Mouse (Mus musculus): ENCODE results near the gene Clic4. TPM values are rescaled to one million over a fixed set of nuclear protein-coding genes. Genes with fewer than 3 reads are reported as not detected.
A peak's percentile ranks its signal among the peaks of the same experiment; 100 is the strongest.

The Clic4 gene
- polyA plus RNA-seq, 1 experiment from 2014 or later = 108 TPM

GRCm38 (mm10) chr4:135273307-135273682 is 681 bp upstream of the Clic4 start:
- H3K9ac ChIP-seq (replicated peaks) = no peak overlapping the region
- H3K9me3 ChIP-seq = no peaks in the 10 kb centered on the region
- peak overlapping the region; percentile 79 for H3K4me3 ChIP-seq (replicated peaks)
- H3K4me1 ChIP-seq (replicated peaks) = peaks cover 37% of the 10 kb centered on the region
- ATAC-seq = peak; percentile 6; the same call in 1 of the 2 replicates
- H3K27ac ChIP-seq = no peak overlapping the region
- H3K27me3 ChIP-seq = peaks cover 28% of the 10 kb centered on the region
- H3K36me3 ChIP-seq = no peaks in the 10 kb centered on the region
- WGBS = 2% methylated on average over 17 of the region's 17 CpGs
- H3K4me2 ChIP-seq (replicated peaks) = peak overlapping the region; percentile 77

GRCm38 (mm10) chr4:135271881-135272616 is 565 bp downstream of the Clic4 start:
- H3K27me3 ChIP-seq = peaks cover 26% of the 10 kb centered on the region
- peak overlapping the region; percentile 95 for H3K27ac ChIP-seq
- H3K9ac ChIP-seq (replicated peaks) = peak overlapping the region; percentile 91
- under 1% methylated on average over 57 of the region's 67 CpGs for WGBS
- peak overlapping the region; percentile 79 for H3K4me3 ChIP-seq (replicated peaks)
- no peaks in the 10 kb centered on the region for H3K9me3 ChIP-seq
- peaks cover 49% of the 10 kb centered on the region for H3K4me1 ChIP-seq (replicated peaks)
- peak; percentile 73 for ATAC-seq
- H3K36me3 ChIP-seq = no peaks in the 10 kb centered on the region
- H3K4me2 ChIP-seq (replicated peaks) = peak overlapping the region; percentile 77

DNA sequence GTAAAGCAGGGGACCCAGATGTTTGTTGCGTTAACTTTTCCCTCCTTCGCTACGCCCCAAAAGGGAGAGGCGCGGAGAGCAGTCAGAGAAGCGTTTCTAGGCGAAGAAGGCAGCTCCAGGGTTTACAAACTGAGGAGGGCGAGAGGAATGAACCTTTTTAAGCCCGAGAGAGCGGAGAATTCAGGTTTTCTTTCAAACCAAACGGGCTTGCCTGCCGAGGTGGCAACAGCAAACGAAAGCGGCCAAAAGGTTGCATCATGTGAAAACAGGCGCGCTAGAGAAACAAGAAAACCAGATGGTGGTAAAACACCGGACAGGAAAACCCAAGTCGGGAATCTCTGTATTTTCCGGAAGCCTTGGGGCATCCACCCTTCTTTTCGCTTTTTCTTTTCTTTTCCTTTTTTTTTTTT is 1.2 kb downstream of the Clic4 start:
- H3K27me3 ChIP-seq = peaks cover 26% of the 10 kb centered on the region
- WGBS = under 1% methylated on average over 20 of the region's 20 CpGs
- H3K4me3 ChIP-seq (replicated peaks) = peak overlapping the region; percentile 79
- H3K9ac ChIP-seq (replicated peaks) = peak overlapping the region; percentile 91
- peak overlapping the region; percentile 77 for H3K4me2 ChIP-seq (replicated peaks)
- H3K36me3 ChIP-seq = no peaks in the 10 kb centered on the region
- no peak for ATAC-seq
- peak overlapping the region; percentile 95 for H3K27ac ChIP-seq
- H3K9me3 ChIP-seq = no peaks in the 10 kb centered on the region
- peaks cover 54% of the 10 kb centered on the region for H3K4me1 ChIP-seq (replicated peaks)

- no peaks in the 10 kb centered on the region for H3K36me3 ChIP-seq
- H3K9me3 ChIP-seq = no peaks in the 10 kb centered on the region
- H3K27ac ChIP-seq = no peak overlapping the region
- 51% methylated on average over 8 of the region's 8 CpGs for WGBS
- H3K4me1 ChIP-seq (replicated peaks) = peaks cover 59% of the 10 kb centered on the region
- peak overlapping the region; percentile 77 for H3K4me2 ChIP-seq (replicated peaks)
- H3K27me3 ChIP-seq = peaks cover 23% of the 10 kb centered on the region
- ATAC-seq = no peak
- H3K9ac ChIP-seq (replicated peaks) = peak overlapping the region; percentile 91
- peak overlapping the region; percentile 79 for H3K4me3 ChIP-seq (replicated peaks)
Measured at GRCm38 (mm10) chr4:135270476-135270875, 2.1 kb downstream of the Clic4 start.

DNA sequence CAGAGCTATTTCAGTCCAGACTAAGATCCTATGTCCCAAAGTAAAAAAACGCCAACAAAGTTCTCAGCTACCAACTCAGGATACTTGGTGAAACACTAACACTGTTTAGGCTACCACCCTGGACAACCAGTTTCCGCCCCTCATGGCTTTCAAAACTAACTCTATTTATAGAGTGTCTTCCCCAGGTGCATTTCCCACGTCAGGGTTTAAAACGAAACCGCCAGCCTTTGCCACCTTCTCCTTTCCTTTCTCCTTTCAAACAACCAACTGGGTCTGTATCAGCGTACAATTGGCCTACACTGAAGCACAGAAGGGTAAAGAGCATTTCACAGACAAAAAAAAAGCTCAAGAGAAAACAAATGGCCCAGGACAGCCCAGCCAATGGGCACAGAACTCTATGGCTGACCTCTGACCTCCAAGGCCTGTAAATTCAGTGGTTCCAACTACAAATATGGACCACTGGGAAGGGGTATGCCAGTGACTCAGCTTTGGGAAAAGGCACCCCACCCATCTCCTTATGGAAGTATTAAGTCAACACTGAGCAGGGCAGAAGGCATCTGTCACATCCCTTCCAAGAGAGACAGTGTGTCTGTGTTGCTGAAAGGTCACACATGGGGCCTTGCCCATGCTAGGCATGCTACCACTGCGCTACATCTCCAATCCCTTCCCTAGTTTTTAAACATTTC is 2.8 kb downstream of the Clic4 start:
- no peak for ATAC-seq
- Histone ChIP-seq H3K27me3 (peaks cover 16% of the 10 kb centered on the region), H3K4me3 (replicated peaks) (peak overlapping the region; percentile 79), H3K9me3 (no peaks in the 10 kb centered on the region), H3K36me3 (no peaks in the 10 kb centered on the region), H3K4me2 (replicated peaks) (peak overlapping the region; percentile 77), H3K4me1 (replicated peaks) (peaks cover 65% of the 10 kb centered on the region), H3K9ac (replicated peaks) (peak overlapping the region; percentile 91; the same call in 1 of the 2 replicates), H3K27ac (no peak overlapping the region)
- 82% methylated on average over 7 of the region's 7 CpGs for WGBS

- H3K4me1 ChIP-seq (replicated peaks) = peaks cover 58% of the 10 kb centered on the region
- no peaks in the 10 kb centered on the region for H3K36me3 ChIP-seq
- H3K4me3 ChIP-seq (replicated peaks) = no peak overlapping the region
- H3K9me3 ChIP-seq = no peaks in the 10 kb centered on the region
- H3K27me3 ChIP-seq = no peaks in the 10 kb centered on the region
- no peak for ATAC-seq
- H3K9ac ChIP-seq (replicated peaks) = no peak overlapping the region
- H3K4me2 ChIP-seq (replicated peaks) = peak overlapping the region; percentile 25
- 0 out of 2 replicates have a peak overlapping the region, but pooled peaks have one; percentile 25 for H3K27ac ChIP-seq
- WGBS = 40% methylated on average over 8 of the region's 8 CpGs
Measured at GRCm38 (mm10) chr4:135267521-135267920, 5.1 kb downstream of the Clic4 start.

- Histone ChIP-seq H3K4me1 (replicated peaks) (peaks cover 58% of the 10 kb centered on the region), H3K9me3 (no peaks in the 10 kb centered on the region), H3K9ac (replicated peaks) (no peak overlapping the region), H3K36me3 (0 out of 2 replicates have a peak, but pooled peaks cover 2% of the 10 kb centered on the region), H3K27ac (0 out of 2 replicates have a peak overlapping the region, but pooled peaks have one; percentile 25), H3K27me3 (no peaks in the 10 kb centered on the region), H3K4me3 (replicated peaks) (no peak overlapping the region), H3K4me2 (replicated peaks) (peak overlapping the region; percentile 25)
- 74% methylated on average over 9 of the region's 9 CpGs for WGBS
- ATAC-seq = no peak
Measured at GRCm38 (mm10) chr4:135266987-135267386, 5.6 kb downstream of the Clic4 start.

DNA sequence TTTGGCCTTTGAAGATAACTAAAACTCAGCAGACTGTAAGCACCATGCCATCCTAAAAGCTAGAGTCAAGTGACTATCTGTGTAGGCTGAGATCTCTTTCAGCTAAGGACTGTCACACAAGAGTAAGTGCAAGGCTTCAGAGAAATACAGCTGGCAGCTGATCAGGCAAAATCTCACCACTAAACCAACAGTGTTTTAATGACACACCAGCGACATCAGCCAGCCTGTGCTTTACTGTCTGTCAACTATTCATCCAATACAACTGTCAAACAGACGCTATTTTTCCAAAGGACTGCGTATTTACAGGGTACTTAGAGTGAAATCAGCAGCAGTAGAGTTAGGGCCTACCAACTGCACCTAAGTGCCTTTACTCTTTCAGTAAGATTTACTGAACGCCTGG is 12.2 kb downstream of the Clic4 start:
- no peak overlapping the region for H3K9ac ChIP-seq (replicated peaks)
- no peak for ATAC-seq
- WGBS = 84% methylated on average over 4 of the region's 4 CpGs
- peaks cover 11% of the 10 kb centered on the region; the same call in 1 of the 2 replicates for H3K36me3 ChIP-seq
- H3K4me1 ChIP-seq (replicated peaks) = peaks cover 34% of the 10 kb centered on the region
- H3K27ac ChIP-seq = no peak overlapping the region
- H3K27me3 ChIP-seq = no peaks in the 10 kb centered on the region
- H3K4me3 ChIP-seq (replicated peaks) = no peak overlapping the region
- no peak overlapping the region for H3K4me2 ChIP-seq (replicated peaks)
- no peaks in the 10 kb centered on the region for H3K9me3 ChIP-seq

DNA sequence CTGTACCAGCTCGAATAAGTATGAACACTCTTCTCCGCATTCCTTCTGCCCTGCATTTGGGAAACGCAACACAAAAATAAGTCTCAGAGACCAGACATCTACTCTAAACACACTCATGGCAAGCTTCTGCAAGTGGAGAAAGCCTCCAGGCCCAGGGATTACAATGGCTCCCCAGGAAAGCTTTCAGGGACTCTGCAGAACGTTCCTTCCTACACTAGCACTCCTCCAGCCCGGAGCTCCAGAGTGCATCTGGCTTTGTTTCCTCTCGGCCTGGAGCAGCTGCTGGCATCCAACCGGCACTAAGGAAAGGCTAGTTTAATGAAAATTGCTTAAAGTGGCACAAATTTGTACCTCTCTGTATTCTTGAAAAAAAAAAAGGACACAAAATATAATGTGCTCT is 14.1 kb downstream of the Clic4 start:
- peaks cover 11% of the 10 kb centered on the region; the same call in 1 of the 2 replicates for H3K36me3 ChIP-seq
- no peaks in the 10 kb centered on the region for H3K27me3 ChIP-seq
- H3K9ac ChIP-seq (replicated peaks) = 0 out of 2 replicates have a peak overlapping the region, but pooled peaks have one; percentile 15
- H3K4me1 ChIP-seq (replicated peaks) = peaks cover 40% of the 10 kb centered on the region
- H3K4me3 ChIP-seq (replicated peaks) = no peak overlapping the region
- ATAC-seq = no peak
- peak overlapping the region; percentile 84 for H3K27ac ChIP-seq
- 20% methylated on average over 7 of the region's 7 CpGs for WGBS
- peak overlapping the region; percentile 29; the same call in 1 of the 2 replicates for H3K4me2 ChIP-seq (replicated peaks)
- H3K9me3 ChIP-seq = no peaks in the 10 kb centered on the region

DNA sequence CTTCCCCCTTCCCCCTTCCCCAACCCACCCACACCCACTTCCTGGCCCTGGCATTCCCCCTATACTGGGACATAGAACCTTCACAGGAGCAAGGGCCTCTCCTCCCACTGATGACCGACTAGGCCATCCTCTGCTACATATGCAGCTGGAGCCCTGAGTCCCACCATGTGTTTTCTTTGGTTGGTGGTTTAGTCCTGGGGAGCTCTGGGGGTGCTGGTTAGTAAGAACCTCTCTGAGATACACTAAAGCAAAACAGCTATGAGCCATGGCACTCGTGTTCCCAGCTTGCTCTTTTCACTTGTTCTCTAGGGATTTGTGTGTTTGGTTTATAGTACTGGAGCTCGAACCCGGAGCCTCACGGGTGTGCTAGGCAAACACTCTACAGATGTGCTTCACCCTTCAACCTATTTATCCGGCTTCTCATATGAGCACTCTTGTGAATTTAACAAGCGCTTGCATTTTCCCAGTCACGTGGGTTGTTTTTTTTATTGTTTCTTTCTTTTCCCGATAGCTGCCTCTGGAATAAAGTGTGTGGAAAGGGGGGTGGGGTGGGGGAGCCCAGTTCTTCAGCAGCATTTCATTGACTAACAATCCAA is 14.6 kb downstream of the Clic4 start:
- peaks cover 11% of the 10 kb centered on the region; the same call in 1 of the 2 replicates for H3K36me3 ChIP-seq
- 0 out of 2 replicates have a peak overlapping the region, but pooled peaks have one; percentile 15 for H3K9ac ChIP-seq (replicated peaks)
- H3K4me3 ChIP-seq (replicated peaks) = no peak overlapping the region
- no peak for ATAC-seq
- 43% methylated on average over 9 of the region's 9 CpGs for WGBS
- peak overlapping the region; percentile 29; the same call in 1 of the 2 replicates for H3K4me2 ChIP-seq (replicated peaks)
- no peaks in the 10 kb centered on the region for H3K9me3 ChIP-seq
- H3K4me1 ChIP-seq (replicated peaks) = peaks cover 44% of the 10 kb centered on the region
- H3K27me3 ChIP-seq = no peaks in the 10 kb centered on the region
- H3K27ac ChIP-seq = peak overlapping the region; percentile 84

DNA sequence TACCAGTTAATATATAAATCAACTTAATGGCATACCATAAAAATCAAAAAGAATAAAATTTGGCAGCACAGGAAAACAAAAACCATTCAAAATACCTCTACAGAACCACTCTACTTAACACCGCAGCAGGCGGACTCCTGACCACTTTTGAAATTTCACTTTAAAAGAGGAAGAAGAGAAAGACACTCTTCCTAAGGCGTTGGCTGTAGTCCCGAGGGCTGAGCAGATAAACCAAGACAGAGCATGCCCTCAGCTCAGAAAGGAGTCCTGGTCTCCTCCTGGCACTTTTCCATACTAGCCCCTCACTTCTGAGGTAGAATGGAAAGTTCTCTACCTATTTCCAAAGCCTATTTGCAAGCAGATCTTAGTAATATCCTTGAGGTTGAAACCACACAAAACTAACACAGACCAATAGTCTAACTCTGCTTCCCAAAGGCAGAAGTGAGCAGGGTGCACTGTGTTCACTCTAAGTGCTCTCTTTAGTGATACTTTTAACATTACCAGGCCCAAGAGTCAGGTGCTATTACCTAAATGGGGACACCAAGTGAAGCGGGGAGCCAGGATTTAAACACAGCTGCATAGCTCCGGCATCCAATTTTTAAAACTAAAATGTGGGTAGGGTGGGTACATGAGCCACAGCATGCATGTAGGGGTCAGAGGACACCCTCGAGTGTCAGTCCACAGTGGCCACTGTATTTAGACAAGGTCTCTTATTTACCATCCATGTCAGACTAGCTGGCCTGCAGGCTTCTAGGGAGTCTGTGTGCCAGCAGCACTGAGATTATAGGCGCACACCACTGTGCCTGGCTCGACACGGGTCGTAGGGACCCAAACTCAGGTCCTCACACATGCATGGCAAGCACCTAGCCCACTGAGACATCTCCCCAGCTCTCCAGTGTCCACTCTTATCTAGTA is 15.8 kb downstream of the Clic4 start:
- no peaks in the 10 kb centered on the region for H3K9me3 ChIP-seq
- H3K36me3 ChIP-seq = peaks cover 6% of the 10 kb centered on the region; the same call in 1 of the 2 replicates
- H3K27ac ChIP-seq = no peak overlapping the region
- H3K4me3 ChIP-seq (replicated peaks) = no peak overlapping the region
- H3K4me1 ChIP-seq (replicated peaks) = peaks cover 53% of the 10 kb centered on the region
- no peak overlapping the region for H3K4me2 ChIP-seq (replicated peaks)
- no peaks in the 10 kb centered on the region for H3K27me3 ChIP-seq
- 93% methylated on average over 11 of the region's 11 CpGs for WGBS
- no peak for ATAC-seq
- no peak overlapping the region for H3K9ac ChIP-seq (replicated peaks)
